Mouse (Mus musculus): ENCODE measurements around the gene Uso1. TPM values are rescaled to one million over a fixed set of nuclear protein-coding genes. Genes with fewer than 3 reads are reported as not detected.
"Not testable (repeated sequence)": the region's sequence is repeated elsewhere in the genome, so short reads cannot be mapped to it uniquely, and the experiment has no call there.

Uso1 gene
- total RNA-seq, 2 experiments from 2014 or later, result 46.4 to 47.3 TPM

DNA sequence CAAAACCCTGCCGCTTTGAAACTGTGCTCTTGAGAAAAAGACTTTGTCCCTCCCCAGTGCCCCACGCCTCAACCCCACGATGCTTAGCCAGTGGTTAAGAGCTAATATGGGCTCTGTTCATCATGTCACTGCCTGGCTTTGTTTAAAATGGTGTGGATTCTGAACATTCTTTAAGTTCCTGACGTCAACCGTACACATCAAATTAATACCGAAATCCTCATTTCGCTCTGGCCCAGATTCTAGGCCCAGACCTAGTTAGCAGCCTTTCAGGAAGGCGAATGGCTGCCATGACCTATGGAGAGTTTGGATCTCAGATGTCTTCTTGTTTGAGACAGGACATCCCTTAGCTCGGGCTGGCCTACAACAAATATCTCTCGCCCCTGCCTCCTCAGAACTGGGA is 10.0 kb upstream of the Uso1 start:
- DNase-seq, result no peak

GRCm38 (mm10) chr5:92128570-92128969 is 9.2 kb upstream of the Uso1 start:
- peak; percentile 63 for DNase-seq

- DNase-seq, result no peak
Observed at GRCm38 (mm10) chr5:92129321-92129768, 8.4 kb upstream of the Uso1 start.

GRCm38 (mm10) chr5:92130040-92130682 is 7.6 kb upstream of the Uso1 start:
- no peak for DNase-seq

- no peak for DNase-seq
Observed at GRCm38 (mm10) chr5:92132127-92132526, 5.6 kb upstream of the Uso1 start.

DNA sequence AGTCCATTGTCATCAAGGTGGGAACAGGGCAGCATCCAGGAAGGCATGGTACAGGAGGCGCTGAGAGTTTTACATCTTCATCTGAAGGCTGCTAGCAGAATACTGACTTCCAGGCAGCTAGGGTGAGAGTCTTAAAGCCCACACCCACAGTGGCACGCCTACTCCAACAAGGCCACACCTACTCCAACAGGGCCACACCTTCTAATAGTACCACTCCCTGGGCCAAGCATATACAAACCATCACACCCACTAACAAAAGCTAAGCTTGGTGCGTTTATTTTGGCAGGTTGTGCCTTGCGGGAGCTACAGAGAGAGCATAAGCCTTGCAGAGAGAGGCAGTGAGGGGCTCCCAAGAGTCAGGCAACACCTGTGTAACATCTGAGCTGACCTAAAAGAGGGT is 4.7 kb upstream of the Uso1 start:
- DNase-seq, result not testable (repeated sequence)

DNA sequence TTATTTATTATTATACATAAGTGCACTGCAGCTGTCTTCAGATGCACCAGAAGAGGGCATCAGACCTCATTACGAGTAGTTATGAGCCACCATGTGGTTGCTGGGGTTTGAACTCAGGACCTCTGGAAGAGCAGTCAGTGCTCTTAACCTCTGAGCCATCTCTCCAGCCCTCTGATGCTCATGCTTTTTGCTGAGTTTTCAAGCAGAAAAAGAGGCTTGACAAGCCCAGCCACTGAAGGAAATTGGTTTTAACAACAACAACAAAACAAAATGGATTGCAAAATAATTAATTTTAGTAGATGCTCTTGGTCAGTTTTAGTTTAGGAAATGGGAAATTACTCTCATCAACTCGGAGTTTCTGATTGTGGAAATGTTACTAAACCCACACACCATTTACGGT is 2.8 kb upstream of the Uso1 start:
- no peak for DNase-seq

DNA sequence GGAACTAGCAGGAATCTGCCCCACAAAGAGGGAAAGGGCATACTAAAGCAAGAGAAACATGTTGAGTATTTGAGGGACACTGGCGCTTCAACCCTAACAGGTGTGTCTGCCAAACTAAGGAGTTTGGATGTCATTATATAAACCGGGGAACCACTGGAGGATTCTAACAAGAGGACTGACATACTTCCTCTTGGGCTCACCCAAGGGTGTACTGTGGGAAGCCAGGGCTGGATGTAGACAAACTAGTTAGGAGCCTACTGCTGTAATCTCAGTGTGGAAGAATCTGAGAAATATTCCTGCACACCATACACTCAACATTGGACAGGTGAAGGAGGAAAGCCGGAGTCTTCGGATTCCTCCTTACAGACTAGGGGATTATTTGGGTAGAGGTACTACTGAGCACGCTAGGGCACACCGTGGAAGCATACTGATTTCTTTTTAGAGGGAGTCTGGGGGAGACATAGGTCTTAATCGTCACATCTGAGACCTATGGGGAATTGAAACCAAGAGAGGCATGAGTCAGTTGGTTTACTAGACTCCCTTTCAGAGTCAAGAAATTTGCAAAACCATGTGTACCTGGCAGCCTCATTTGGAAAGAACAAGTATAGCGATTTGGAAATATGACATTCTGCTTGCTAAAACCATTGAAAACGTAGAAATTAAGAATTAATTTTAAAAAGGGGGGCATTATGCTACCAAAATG is 1.1 kb upstream of the Uso1 start:
- DNase-seq, result no peak

DNA sequence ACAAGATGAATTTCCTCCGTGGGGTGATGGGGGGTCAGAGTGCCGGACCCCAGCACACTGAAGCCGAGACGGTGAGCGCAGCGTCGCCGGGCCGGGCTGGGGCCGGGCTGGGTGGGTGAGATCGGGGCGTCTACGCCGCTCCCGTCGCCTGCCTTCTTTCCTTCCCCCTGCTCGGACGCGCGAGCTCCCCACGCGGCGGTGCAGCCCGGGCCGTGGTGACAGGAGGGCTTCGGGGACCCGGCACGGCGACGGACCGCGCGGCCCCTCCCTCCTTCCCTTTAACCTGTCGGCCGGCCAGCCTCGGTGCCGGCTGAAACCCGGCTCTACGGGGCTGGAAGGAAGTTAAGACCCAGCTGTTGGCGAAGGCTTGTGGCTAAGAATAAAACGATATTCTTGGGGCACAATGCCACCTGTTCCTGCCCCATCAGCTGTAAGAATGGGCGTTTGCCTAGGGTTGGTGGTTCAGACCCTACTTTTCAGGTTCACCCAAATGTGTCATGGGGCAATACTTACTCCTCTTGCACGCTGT is 419 bp downstream of the Uso1 start:
- DNase-seq, result peak; percentile 61

DNA sequence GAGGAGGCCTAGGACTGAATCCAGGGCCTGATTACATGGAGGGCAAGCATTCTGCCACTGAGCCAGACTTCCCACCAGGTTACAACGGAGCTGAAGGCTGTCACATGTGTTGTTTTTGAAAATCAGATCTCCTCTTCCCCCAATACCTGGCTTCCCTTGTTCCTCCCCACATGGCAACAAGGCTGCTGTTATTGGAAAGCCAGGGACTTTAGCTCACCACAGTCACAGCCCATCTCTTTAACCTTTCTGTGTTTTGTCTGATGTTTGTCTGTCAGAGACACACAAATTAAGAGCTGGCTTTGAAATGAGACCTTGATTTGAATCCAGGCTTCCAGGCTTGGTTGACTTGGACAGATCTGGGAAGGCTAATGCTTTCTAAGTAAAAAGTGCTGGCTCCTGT is 1.5 kb downstream of the Uso1 start:
- DNase-seq, result no peak

- DNase-seq, result no peak
Observed at GRCm38 (mm10) chr5:92141696-92142095, 4.0 kb downstream of the Uso1 start.

GRCm38 (mm10) chr5:92142481-92142880 is 4.7 kb downstream of the Uso1 start:
- no peak for DNase-seq

DNA sequence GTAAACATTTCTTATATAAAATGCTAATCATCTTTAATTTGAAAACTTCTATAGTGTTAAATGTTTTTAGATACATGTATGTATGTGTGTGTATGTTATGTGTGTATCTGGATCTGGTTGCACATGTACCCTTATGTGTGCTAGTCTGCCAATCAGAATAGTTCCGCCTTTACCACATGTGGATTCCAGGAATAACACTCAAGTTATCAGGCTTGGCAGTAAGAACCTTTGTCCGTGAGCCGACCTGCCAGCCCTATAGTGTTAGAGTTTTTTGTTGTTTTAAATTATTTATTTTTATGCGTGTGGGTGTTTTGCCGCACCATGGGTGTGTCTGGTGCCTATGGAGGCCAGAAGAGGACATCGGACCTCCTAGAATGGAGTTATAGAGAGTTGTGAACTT is 5.9 kb downstream of the Uso1 start:
- DNase-seq, result no peak

- no peak for DNase-seq
Observed at GRCm38 (mm10) chr5:92144954-92145708, 7.4 kb downstream of the Uso1 start.

DNA sequence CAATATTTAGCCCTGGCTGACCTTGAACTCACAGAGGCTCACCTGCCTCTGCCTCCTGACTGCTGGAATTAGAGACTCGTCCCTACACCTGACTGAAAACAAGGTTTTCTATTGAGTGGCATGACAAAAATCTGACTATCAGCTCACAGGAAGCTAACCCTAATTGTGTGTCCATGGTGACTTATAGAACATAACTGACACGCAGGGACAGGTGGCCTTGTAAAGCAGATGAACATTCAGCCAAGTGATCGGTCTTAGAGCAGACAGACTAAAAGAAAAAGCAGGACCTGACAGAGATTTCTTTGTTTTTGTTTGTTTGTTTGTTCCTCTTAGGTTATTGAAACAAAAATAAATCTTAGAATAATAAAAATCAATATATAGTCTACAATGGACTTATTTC is 10.5 kb downstream of the Uso1 start:
- DNase-seq, result no peak

DNA sequence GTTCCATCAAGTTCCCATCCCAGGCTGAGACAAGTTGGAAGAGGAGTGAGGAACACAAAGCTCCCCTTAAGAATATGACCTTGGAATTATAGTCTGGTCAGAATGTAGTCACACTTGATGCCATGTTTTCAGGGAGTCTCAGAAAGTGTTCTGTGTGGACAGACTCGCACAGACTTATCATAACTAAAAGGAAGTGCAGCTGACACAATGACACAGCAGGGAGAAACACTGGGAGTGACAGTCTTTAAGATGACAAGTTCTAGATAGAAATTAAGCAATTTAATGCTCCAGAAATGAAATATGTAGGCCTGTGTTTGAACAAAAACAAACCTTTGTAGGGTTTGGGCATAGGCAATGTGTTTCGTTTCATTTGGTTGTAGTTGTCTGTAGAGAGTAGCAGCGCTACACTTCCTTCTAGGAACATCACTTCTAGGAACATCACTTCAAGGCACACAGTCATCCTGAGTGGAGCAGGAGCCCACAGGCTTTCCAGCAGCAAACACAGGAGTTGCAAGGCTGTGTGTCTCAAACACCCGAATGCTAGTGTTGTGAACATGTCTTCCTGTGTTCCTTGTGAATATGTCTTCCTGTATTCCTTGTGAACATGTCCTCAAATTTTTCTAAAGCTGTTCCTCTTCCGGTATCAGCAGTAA is 11.7 kb downstream of the Uso1 start:
- DNase-seq, result no peak

DNA sequence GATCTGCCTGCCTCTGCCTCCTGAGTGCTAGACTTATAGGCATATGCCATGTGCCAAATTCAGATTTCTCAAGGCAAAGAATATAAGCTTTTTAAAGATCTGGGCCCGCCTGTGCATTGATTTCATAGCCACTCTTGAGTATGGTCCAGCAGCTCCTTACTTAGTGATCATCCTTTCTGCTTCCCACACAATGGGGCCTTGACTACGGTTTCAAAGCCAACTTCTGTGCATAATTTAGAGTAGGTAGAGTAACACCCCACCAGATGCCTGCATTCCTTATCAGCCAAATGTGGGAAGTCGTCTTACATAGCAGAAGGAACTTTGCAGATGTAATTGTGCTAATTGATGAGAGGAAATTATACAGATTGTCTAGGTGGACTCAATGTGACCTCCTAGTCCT is 17.1 kb downstream of the Uso1 start:
- no peak for DNase-seq

GRCm38 (mm10) chr5:92165976-92166375 is 28.2 kb downstream of the Uso1 start:
- no peak for DNase-seq

GRCm38 (mm10) chr5:92183071-92183830 is 45.5 kb downstream of the Uso1 start:
- DNase-seq, result no peak

GRCm38 (mm10) chr5:92188881-92189483 is 51.2 kb downstream of the Uso1 start:
- no peak for DNase-seq

- peak; percentile 61 for DNase-seq
Observed at GRCm38 (mm10) chr5:92195716-92196115, 58.0 kb downstream of the Uso1 start.
